Mouse (Mus musculus) midbrain, embryonic 15.5 days (tissue): ENCODE data around the gene Ccdc30. TPM values are rescaled to one million over a fixed set of nuclear protein-coding genes. Genes with fewer than 3 reads are reported as not detected.

Source experiments
- ATAC-seq: fragments of 200-750 bp; cut with Nextera tagmentation; replicated peaks from 2 replicates; pipeline ENCODE4 v1.8.0; 2017; ENCODE audit warnings: moderate TSS enrichment
- H3K27ac ChIP-seq: fragments of 300-500 bp; sonication (generic); 2 replicates; pipeline ENCODE4 v1.5.1; 2015; ENCODE audit warnings: mild to moderate bottlenecking, inconsistent platforms
- H3K27me3 ChIP-seq: fragments of 300-500 bp; sonication (generic); replicated peaks from 2 replicates; pipeline ENCODE4 v1.6.1; 2015; ENCODE audit warnings: inconsistent platforms
- H3K36me3 ChIP-seq: fragments of 300-500 bp; sonication (generic); replicated peaks from 2 replicates; pipeline ENCODE4 v1.6.1; 2015; ENCODE audit warnings: inconsistent platforms
- H3K4me1 ChIP-seq: fragments of 300-500 bp; sonication (generic); 2 replicates; pipeline ENCODE4 v1.6.1; 2015; ENCODE audit warnings: inconsistent platforms
- H3K4me2 ChIP-seq: fragments of 300-500 bp; sonication (generic); 2 replicates; pipeline ENCODE4 v1.6.1; 2015; ENCODE audit warnings: inconsistent platforms, mild to moderate bottlenecking, moderate library complexity
- H3K4me3 ChIP-seq: fragments of 300-500 bp; sonication (generic); 2 replicates; pipeline ENCODE4 v1.5.1; 2015; ENCODE audit warnings: mild to moderate bottlenecking, inconsistent platforms
- H3K9ac ChIP-seq: fragments of 300-500 bp; sonication (generic); 2 replicates; pipeline ENCODE4 v1.6.1; 2015; ENCODE audit warnings: mild to moderate bottlenecking, inconsistent platforms
- H3K9me3 ChIP-seq: fragments of 300-500 bp; sonication (generic); 2 replicates; pipeline ENCODE4 v1.6.1; 2016; ENCODE audit warnings: inconsistent platforms
- WGBS: fragments of 180-500 bp; shearing (Covaris S2); methylation state at CpG from one replicate; pipeline ENCODE4 v1.1.7; 2015; ENCODE audit warnings: mixed read lengths; 5-methylcytosine and 5-hydroxymethylcytosine counted together
- polyA plus RNA-seq: library from polyadenylated mRNA; unstranded; fragments of >200 nt; fragmentation: Nextera tagmentation; extraction: Ambion mirVana; gene quantifications from 2 replicates; pipeline ENCODE4 v1.2.1, GENCODE M21; 2015

The Ccdc30 gene
- 23.2 and 23.8 TPM in 2 replicates for polyA plus RNA-seq

DNA sequence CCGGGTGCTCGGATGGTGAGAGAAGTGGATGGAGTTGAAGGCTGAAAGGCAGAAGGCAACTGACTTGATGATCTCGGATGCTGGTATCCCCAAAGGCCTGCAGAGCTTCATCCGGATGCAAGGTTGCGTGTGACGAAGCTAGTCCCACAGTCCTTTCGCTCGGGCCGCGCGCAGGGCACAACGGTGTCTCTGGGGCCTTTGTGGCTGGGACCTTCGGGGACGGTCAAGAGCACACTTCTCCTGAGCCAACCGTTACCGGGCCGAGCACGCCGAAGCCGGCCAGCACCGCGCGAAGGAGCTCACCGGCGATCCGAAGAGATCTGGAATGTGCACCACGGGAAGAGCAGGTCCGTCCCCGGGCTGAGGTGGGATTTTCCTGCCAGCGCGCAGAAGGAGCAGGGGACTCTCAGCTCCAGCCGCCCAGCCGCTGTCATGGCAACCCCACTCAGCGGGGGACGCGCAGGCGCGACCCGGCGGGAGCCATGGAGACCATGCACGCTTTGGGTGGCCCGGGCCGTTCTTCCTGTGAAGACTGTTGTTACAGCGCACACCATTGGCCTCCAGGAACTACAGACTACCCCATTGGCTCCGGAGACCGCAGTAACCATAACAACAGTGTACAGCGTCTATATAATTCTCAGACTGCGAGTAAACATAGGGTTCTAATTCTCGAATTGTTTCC is at the start of gene Ccdc30:
Gene Ccdc30, minus strand, starts transcription at position 450 of the 682 bp plus-strand sequence.
- peak within 1 kb of the TSS; percentile 58 for H3K9ac ChIP-seq
- peak within 1 kb of the TSS; percentile 79 for H3K27ac ChIP-seq
- peak; percentile 100 for ATAC-seq
- H3K36me3 ChIP-seq = no peaks in the 10 kb centered on the region
- no peaks in the 10 kb centered on the region for H3K9me3 ChIP-seq
- no peaks in the 10 kb centered on the region; the same call in 1 of the 2 replicates for H3K27me3 ChIP-seq
- under 1% methylated on average over 49 of the region's 49 CpGs for WGBS
- peak within 1 kb of the TSS; percentile 60 for H3K4me2 ChIP-seq
- peaks cover 16% of the 10 kb centered on the region; the same call in 1 of the 2 replicates for H3K4me1 ChIP-seq
- peak within 1 kb of the TSS; percentile 59 for H3K4me3 ChIP-seq

DNA sequence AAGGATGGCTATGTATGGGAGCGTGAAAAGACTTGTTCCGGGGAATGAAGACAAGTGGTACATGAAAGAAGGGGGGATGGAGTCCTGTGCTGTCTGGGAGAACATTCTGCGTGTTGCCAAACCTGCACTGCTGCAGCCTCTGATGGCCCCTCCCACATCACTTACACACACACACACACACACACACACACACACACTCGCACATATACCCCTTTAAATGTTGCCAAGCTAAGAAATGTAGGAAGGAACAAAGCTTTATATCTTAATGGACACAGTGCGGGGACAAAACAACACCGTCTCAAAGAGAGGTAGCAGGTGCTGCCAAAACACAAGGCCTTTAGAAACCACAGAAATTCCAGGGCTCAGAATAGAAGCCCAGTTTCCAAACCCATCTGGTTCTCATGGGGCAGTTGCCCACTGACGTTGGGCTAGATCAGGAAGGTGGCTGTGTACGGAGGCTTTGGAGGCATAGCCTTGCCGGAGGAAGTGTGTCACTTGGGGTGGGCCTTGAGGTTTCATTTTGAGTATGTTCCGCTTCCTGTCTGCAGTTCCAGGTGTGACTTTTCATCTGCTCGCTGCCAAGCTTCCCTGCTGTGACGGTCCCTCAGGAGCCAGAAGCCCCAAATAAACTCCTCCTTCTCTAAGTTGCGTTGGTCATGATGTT is 48.6 kb upstream of the Ccdc30 start:
- Histone ChIP-seq H3K4me3 (no peak overlapping the region), H3K4me2 (no peak overlapping the region), H3K27me3 (no peaks in the 10 kb centered on the region), H3K9ac (no peak overlapping the region), H3K27ac (peak overlapping the region; percentile 75), H3K36me3 (0 out of 2 replicates have a peak, but pooled peaks cover 6% of the 10 kb centered on the region), H3K9me3 (no peaks in the 10 kb centered on the region), H3K4me1 (peaks cover 35% of the 10 kb centered on the region)
- peak; percentile 2; the same call in 1 of the 2 replicates for ATAC-seq
- WGBS = 69% methylated on average over 13 of the region's 13 CpGs

DNA sequence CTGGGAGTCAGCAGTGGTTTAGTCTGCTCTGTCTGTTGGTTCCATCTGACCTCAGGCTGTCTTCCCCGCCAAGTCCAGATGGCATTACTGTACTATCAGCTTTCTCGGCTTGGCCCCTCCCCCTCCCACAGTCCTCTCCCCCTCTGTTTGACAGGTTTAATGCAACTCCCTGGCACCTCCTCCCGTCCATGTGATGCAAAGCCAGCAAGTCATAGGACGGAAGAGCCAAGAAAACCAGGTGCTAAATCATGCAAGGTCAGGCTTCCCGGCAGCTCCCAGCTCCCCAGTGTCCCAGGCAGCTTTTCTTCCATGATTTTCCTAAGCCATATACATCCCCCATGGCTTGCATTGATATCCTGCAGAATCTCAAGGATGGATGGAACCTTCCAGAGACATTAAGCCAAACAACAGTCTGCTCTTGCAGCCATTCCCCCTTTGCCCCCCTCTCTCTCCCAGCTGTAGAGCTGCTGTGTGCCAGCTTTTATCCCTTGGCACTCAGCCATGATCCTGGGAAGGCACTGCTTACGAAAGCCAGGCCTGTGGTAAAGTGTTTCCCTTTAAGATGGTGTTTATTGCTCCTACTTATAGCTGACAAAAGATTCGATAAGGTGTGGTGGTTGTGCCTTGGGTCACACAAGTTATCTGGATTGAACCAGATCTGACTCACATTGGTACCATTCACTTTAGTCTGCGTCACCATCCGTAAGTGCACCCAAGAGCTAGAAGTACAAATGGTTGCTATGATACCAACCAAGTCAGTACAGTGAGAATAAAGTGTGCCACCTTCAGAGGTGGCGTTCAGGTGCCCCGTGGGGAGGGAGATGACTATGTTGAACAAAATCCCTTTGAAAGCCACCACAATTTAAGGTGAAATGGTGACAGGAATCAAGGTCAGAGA is 47.8 kb upstream of the Ccdc30 start:
- H3K4me2 ChIP-seq = no peak overlapping the region; the same call in 1 of the 2 replicates
- no peaks in the 10 kb centered on the region for H3K27me3 ChIP-seq
- H3K27ac ChIP-seq = peak overlapping the region; percentile 75
- H3K9me3 ChIP-seq = no peaks in the 10 kb centered on the region
- no peak overlapping the region for H3K4me3 ChIP-seq
- 0 out of 2 replicates have a peak, but pooled peaks cover 6% of the 10 kb centered on the region for H3K36me3 ChIP-seq
- peaks cover 35% of the 10 kb centered on the region for H3K4me1 ChIP-seq
- WGBS = 38% methylated on average over 11 of the region's 11 CpGs
- no peak overlapping the region for H3K9ac ChIP-seq
- peak; percentile 73 for ATAC-seq

DNA sequence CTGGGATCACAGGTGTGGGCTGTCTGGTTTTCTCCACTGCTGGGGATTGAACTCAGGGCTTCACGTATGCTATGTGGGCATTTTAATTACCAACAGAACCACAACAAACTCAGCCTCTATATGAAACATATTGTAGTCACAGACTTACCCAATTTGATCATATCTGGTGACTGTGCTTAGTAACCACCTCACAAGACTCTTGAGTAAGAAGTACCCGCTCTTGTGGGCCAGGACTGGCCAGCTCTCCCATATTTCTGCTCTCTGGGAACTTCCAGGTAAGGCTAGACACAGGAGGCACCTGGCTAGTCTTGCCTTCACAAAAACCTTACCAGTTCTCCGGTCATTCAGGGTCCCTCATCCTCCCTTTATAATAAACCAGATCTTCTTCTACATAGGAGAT is 47.1 kb upstream of the Ccdc30 start:
- peak overlapping the region; percentile 75 for H3K27ac ChIP-seq
- 0 out of 2 replicates have a peak, but pooled peaks cover 6% of the 10 kb centered on the region for H3K36me3 ChIP-seq
- ATAC-seq = no peak
- H3K4me1 ChIP-seq = peaks cover 35% of the 10 kb centered on the region
- H3K27me3 ChIP-seq = no peaks in the 10 kb centered on the region
- no peak overlapping the region for H3K4me3 ChIP-seq
- H3K4me2 ChIP-seq = no peak overlapping the region; the same call in 1 of the 2 replicates
- H3K9ac ChIP-seq = no peak overlapping the region
- WGBS = 87% methylated on average over 3 of the region's 3 CpGs
- no peaks in the 10 kb centered on the region for H3K9me3 ChIP-seq

DNA sequence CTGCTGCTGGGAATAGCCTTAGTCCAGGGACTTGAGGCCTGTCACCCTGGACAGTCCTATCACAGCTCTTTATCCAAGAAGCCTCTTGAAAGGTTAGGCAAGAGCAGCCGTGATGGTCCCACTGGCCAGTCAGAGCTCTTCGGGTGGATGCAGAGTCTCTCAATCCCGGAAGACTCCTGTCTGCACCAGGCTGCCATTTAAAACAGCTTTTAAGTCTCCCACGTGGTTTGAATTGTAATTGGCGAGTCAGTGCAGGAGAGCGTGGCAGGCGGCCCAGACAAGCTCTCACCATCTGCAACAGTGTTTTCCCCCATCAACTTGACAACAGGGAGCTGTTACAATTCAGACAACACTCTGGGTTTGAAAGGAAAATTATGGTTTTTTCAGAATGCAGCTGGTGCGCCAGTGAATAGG is 45.4 kb upstream of the Ccdc30 start:
- peaks cover 35% of the 10 kb centered on the region for H3K4me1 ChIP-seq
- no peak overlapping the region for H3K9ac ChIP-seq
- no peaks in the 10 kb centered on the region for H3K36me3 ChIP-seq
- no peaks in the 10 kb centered on the region for H3K27me3 ChIP-seq
- WGBS = 14% methylated on average over 8 of the region's 8 CpGs
- H3K4me3 ChIP-seq = no peak overlapping the region
- H3K4me2 ChIP-seq = no peak overlapping the region
- peak overlapping the region; percentile 83 for H3K27ac ChIP-seq
- no peaks in the 10 kb centered on the region for H3K9me3 ChIP-seq
- ATAC-seq = peak; percentile 70

DNA sequence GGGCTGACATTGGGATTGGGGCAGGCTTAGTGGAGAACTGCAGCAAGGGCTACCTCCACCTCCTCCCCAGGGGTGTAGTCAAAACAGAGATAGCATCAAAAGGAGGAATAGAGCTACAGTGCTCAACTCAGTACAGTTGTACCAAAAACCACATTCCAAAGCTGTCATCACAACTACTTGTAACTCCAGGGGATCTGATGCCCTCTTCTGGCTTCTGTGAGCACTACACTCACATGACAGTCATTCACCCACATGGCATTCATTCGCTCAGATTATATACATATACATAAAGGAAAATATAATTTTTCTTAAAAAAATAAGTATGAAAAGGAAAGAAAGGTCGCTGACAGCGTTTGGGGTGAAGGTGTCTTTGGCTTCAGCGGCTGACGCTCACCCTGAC is 45.0 kb upstream of the Ccdc30 start:
- no peak overlapping the region for H3K9ac ChIP-seq

DNA sequence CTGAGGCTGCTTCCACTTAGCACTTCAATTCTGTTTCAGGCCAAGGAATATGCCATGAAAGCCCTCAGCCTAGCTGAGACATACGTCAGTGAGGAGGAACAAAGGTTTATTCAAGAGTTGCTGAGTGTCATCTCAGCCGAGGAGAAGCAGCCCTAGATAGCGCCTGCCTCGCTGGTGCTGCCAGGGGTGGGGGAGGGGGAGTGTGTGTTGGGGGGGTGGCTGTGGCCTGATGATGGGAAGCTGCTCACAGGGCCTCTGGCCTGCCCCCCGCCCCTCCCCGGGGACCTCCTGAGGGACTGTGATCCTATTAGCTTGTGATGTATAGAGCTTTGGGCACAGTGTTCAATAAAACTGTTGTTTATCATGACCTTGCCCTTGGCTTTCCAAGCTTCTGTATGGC is 38.2 kb upstream of the Ccdc30 start:
- no peak overlapping the region for H3K9ac ChIP-seq

More for the DNA sequence above, 45.0 kb upstream of the Ccdc30 start:
- no peak overlapping the region for H3K4me3 ChIP-seq
- no peaks in the 10 kb centered on the region for H3K27me3 ChIP-seq
- peaks cover 35% of the 10 kb centered on the region for H3K4me1 ChIP-seq
- peak overlapping the region; percentile 83 for H3K27ac ChIP-seq
- ATAC-seq = no peak
- WGBS = 58% methylated on average over 5 of the region's 5 CpGs
- no peaks in the 10 kb centered on the region for H3K36me3 ChIP-seq
- no peaks in the 10 kb centered on the region for H3K9me3 ChIP-seq
- H3K4me2 ChIP-seq = no peak overlapping the region

DNA sequence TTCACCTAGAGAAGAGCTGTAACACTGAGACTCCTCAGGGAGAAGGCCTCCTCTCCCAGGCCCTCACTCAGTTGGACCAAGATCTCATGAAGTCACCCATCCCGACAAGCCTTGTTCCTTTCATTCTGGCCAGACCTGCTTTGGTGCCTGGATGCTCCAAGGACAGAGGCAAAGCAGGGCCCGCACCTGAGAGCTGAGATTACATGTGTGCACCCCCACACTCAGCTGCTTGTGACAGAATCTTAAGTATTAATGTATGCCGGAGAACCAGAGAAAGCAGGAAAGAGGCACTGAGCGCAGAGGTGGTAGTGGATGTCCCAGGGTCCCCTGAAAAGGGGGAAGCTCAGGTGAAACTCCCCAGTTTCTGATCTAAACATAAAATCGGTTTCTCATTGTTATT is 37.8 kb upstream of the Ccdc30 start:
- H3K4me3 ChIP-seq = no peak overlapping the region
- H3K9ac ChIP-seq = no peak overlapping the region
- peaks cover 12% of the 10 kb centered on the region for H3K4me1 ChIP-seq
- no peaks in the 10 kb centered on the region for H3K36me3 ChIP-seq
- no peak overlapping the region for H3K4me2 ChIP-seq
- 56% methylated on average over 5 of the region's 5 CpGs for WGBS
- no peaks in the 10 kb centered on the region for H3K9me3 ChIP-seq
- no peaks in the 10 kb centered on the region for H3K27me3 ChIP-seq
- ATAC-seq = peak; percentile 41
- peak overlapping the region; percentile 61 for H3K27ac ChIP-seq

More for the DNA sequence above, 38.2 kb upstream of the Ccdc30 start:
- H3K4me2 ChIP-seq = no peak overlapping the region
- H3K4me3 ChIP-seq = no peak overlapping the region
- peaks cover 12% of the 10 kb centered on the region for H3K4me1 ChIP-seq
- H3K36me3 ChIP-seq = no peaks in the 10 kb centered on the region
- ATAC-seq = peak; percentile 70
- H3K9me3 ChIP-seq = no peaks in the 10 kb centered on the region
- WGBS = 9% methylated on average over 6 of the region's 6 CpGs
- peak overlapping the region; percentile 61 for H3K27ac ChIP-seq
- no peaks in the 10 kb centered on the region for H3K27me3 ChIP-seq

DNA sequence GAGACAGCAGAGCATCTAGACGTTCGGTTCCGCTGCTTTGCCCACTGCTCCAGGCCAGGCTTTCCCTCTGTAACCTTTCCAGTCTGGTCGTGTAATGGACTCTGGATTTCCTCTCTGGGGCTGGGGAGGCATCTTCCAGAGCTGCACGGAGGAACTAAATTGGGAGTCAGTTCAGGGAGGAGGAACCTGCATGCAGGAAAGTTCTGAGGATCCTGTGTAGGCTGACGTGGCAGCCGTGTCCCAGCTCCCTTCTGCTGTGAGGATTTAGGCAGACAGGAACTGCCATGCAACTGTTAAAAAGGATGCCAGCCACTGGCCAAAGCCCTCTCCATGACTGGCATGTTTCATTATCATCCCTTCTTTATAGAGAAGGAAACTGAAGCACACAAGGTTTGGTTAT is 35.1 kb upstream of the Ccdc30 start:
- 80% methylated on average over 7 of the region's 7 CpGs for WGBS
- Histone ChIP-seq H3K27me3 (no peaks in the 10 kb centered on the region), H3K27ac (no peak overlapping the region), H3K36me3 (no peaks in the 10 kb centered on the region), H3K9me3 (no peaks in the 10 kb centered on the region), H3K4me3 (no peak overlapping the region), H3K4me1 (peaks cover 12% of the 10 kb centered on the region), H3K4me2 (no peak overlapping the region), H3K9ac (no peak overlapping the region)
- ATAC-seq = no peak

DNA sequence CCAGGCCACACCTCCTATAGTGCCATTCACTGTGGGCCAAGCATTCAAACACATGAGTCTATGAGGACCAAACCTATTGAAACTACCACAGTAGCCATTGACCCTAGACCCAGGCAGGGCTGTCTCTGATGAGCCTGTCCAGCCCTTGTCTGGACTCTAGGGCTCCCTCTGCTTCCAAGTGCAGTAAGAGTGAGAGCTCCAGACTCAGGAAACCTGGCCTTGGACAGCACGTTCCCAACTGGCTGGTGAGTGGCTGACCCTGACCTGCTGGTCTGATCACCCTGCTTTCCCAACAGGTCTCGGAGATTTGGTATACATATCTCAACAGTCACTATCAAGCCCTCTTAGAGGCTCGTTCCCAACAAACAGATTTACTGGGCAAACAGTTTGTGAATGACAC is 32.5 kb upstream of the Ccdc30 start:
- no peak overlapping the region for H3K4me3 ChIP-seq
- H3K27me3 ChIP-seq = no peaks in the 10 kb centered on the region
- H3K27ac ChIP-seq = no peak overlapping the region
- no peaks in the 10 kb centered on the region for H3K36me3 ChIP-seq
- H3K9ac ChIP-seq = no peak overlapping the region
- no peaks in the 10 kb centered on the region for H3K9me3 ChIP-seq
- WGBS = 74% methylated on average over 3 of the region's 3 CpGs
- no peak for ATAC-seq
- H3K4me1 ChIP-seq = peaks cover 2% of the 10 kb centered on the region; the same call in 1 of the 2 replicates
- no peak overlapping the region for H3K4me2 ChIP-seq

DNA sequence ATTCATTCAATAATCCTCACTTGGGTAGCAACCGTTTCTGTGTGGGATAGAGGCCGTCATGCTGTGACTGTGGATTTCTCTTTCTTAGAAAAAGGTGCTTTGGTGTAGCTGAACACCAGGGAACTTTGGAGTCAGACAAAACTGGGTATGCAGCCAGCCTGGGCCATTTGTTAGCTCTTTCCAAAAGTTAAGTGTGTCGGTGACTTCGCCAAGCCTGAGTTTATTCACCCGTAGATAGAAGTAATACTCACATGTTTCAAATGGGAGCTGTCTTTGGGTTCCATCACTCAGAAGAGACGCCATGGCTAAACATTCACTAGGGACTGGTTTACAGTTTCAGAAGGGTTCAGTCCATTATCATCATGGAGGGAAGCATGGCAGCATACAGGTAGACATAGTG is 31.9 kb upstream of the Ccdc30 start:
- Histone ChIP-seq H3K27me3 (no peaks in the 10 kb centered on the region), H3K9me3 (no peaks in the 10 kb centered on the region), H3K36me3 (no peaks in the 10 kb centered on the region), H3K4me2 (no peak overlapping the region), H3K27ac (no peak overlapping the region), H3K4me1 (no peaks in the 10 kb centered on the region), H3K9ac (no peak overlapping the region), H3K4me3 (no peak overlapping the region)
- WGBS = 90% methylated on average over 6 of the region's 6 CpGs
- ATAC-seq = no peak

DNA sequence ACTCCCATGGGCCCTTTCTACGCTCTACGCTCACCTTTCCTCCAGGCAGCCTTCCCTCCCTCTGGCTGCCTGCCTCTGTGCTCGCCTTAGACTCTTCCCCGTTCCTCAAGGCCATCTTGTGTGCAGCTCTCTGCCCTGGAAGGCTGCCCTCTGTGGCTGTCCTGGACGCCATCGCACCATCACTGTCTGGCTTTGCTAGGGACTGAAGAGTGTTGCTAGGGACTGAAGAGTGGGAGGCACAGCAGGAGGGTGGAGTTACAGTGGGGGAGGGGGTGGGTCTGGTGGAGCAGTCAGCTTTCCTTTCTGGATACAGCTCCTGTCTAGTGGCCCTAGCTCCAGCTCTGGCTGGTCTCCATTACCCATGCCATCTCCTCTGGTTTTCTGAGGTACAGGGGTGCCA is 27.2 kb upstream of the Ccdc30 start:
- Histone ChIP-seq H3K4me2 (no peak overlapping the region), H3K36me3 (no peaks in the 10 kb centered on the region), H3K27ac (no peak overlapping the region), H3K4me1 (no peaks in the 10 kb centered on the region), H3K9me3 (0 out of 2 replicates have a peak, but pooled peaks cover 2% of the 10 kb centered on the region), H3K4me3 (no peak overlapping the region), H3K9ac (no peak overlapping the region), H3K27me3 (no peaks in the 10 kb centered on the region)
- 43% methylated on average over 6 of the region's 6 CpGs for WGBS
- ATAC-seq = no peak
